8 mouse cellular contexts compared by ENCODE assay signal in the genomic region with DNA sequence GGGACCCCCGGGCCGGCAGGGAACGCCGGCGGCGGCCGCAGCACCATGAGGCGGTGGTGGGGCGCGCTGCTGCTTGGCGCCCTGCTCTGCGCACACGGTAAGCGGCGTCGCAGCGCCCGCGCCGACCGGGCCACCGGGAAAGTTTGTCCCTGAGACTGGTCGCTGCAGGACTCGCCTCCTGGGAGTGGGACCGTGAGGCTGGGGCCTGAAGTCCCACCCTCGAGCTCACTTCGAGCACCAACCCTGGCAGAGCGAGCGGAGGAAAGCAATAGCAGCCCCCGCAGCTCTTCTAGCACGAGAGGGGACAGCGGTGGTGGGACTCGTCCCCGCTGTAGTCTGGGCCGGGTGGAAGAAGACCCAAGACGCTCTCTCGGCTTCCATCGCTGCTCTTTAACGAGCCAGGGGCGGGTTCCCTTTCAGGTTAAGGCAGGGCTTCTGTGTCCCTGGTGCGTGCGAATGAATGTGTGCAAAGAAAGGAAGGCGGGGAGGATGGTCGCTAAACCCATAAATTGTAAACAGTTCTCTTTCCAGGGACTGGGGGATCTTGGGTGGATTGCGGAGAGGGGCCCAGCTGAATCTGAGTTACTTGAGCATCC. TPM values are rescaled to one million over a fixed set of nuclear protein-coding genes. Genes with fewer than 3 reads are reported as not detected.
DNase-seq lines count a peak whose midpoint lies in the region; ATAC-seq lines count a peak whose summit lies in the region.

No protein-coding gene starts in this region.

- H3K4me3 ChIP-seq in liver, embryonic 12.5 days: peak overlapping the region; percentile 64
- peak overlapping the region; percentile 58 for H3K4me3 ChIP-seq in neural tube, embryonic 15.5 days (replicated peaks)

- intact Hi-C loops in heart, postnatal 36 days (cut with DNase I): no loop called here

- H3K4me1 ChIP-seq in liver, embryonic 12.5 days: peaks cover 50% of the 10 kb centered on the region
- H3K4me1 ChIP-seq in neural tube, embryonic 15.5 days: peaks cover 36% of the 10 kb centered on the region

- peak; percentile 69 for DNase-seq in adrenal gland, adult 2 months
- DNase-seq in adrenal gland, postnatal 4 days (ENCODE audit: low spot score in 2 of 2): no peak
- peak; percentile 38 for DNase-seq in thymus, postnatal 4 days
- DNase-seq in thymus, postnatal 14 days: no peak
- peak; percentile 22 to 42 for DNase-seq in heart, postnatal 36 days
- DNase-seq in left cerebral cortex, adult 8-10 months (ENCODE audit: low spot score in 2 of 2): no peak

- peak overlapping the region; percentile 68 for H3K27ac ChIP-seq in liver, embryonic 12.5 days
- peak overlapping the region; percentile 78 for H3K27ac ChIP-seq in neural tube, embryonic 15.5 days (replicated peaks)

- H3K9me3 ChIP-seq in liver, embryonic 12.5 days (replicated peaks): 0 out of 2 replicates have a peak, but pooled peaks cover 5% of the 10 kb centered on the region
- H3K9me3 ChIP-seq in neural tube, embryonic 15.5 days (replicated peaks): no peaks in the 10 kb centered on the region

- H3K4me2 ChIP-seq in liver, embryonic 12.5 days: peak overlapping the region; percentile 89
- H3K4me2 ChIP-seq in neural tube, embryonic 15.5 days: peak overlapping the region; percentile 95

- ATAC-seq in liver, embryonic 12.5 days: peak; percentile 25
- peak; percentile 13 for ATAC-seq in neural tube, embryonic 15.5 days (ENCODE audit: low FRiP score)

- H3K36me3 ChIP-seq in liver, embryonic 12.5 days: no peaks in the 10 kb centered on the region
- no peaks in the 10 kb centered on the region for H3K36me3 ChIP-seq in neural tube, embryonic 15.5 days

- H3K9ac ChIP-seq in liver, embryonic 12.5 days: peak overlapping the region; percentile 65
- peak overlapping the region; percentile 62 for H3K9ac ChIP-seq in neural tube, embryonic 15.5 days (replicated peaks)

- under 1% methylated on average over 45 of the region's 45 CpGs for WGBS in liver, embryonic 12.5 days (ENCODE audit: insufficient replicate concordance)
- WGBS in neural tube, embryonic 15.5 days: under 1% methylated on average over 45 of the region's 45 CpGs

- peaks cover 77% of the 10 kb centered on the region for H3K27me3 ChIP-seq in liver, embryonic 12.5 days (replicated peaks)
- 0 out of 2 replicates have a peak, but pooled peaks cover 5% of the 10 kb centered on the region for H3K27me3 ChIP-seq in neural tube, embryonic 15.5 days (replicated peaks)

RNA-seq across cellular contexts. Expression of gene Lrp4, which starts 0.4 kb away (rescaled TPM):
- 1 to 10 TPM; 3.5 to 6.5 TPM for total RNA-seq in adrenal gland, adult 2 months (2021)
- polyA plus RNA-seq in adrenal gland, adult 2 months (2012; rRNA removed): 2.0 and 2.4 TPM in 2 replicates
- total RNA-seq in adrenal gland, postnatal 4 days (2021): 10 to 100 TPM; 10.9 to 14.2 TPM
- total RNA-seq in heart, postnatal 36 days (2021): 10 to 100 TPM; 10.6 to 11.5 TPM
- 1.0 and 1.2 TPM in 2 replicates for polyA plus RNA-seq in liver, embryonic 12.5 days (2016; fragmentation: Nextera tagmentation; extraction: Ambion mirVana)
- 6.8 and 7.3 TPM in 2 replicates for polyA plus RNA-seq in neural tube, embryonic 15.5 days (2015; fragmentation: Nextera tagmentation; extraction: Ambion mirVana)
- 10 to 100 TPM; 25.2 to 34.7 (median 28.3) TPM for total RNA-seq in left cerebral cortex, adult 8-10 months (2022)

RNA-seq across cellular contexts. Expression of gene 1110051M20Rik, which starts 13.2 kb away (rescaled TPM):
- 10 to 100 TPM; 14.7 to 19.2 TPM for total RNA-seq in adrenal gland, adult 2 months (2021)
- polyA plus RNA-seq in adrenal gland, adult 2 months (2012; rRNA removed): 14.9 and 16.0 TPM in 2 replicates
- 10 to 100 TPM; 24.7 to 30.2 TPM for total RNA-seq in adrenal gland, postnatal 4 days (2021)
- total RNA-seq in heart, postnatal 36 days (2021): 10 to 100 TPM in 1 of 2 experiments, 1 to 10 TPM in 1; 9.4 to 12.1 TPM
- polyA plus RNA-seq in liver, embryonic 12.5 days (2016; fragmentation: Nextera tagmentation; extraction: Ambion mirVana): 9.1 and 10.4 TPM in 2 replicates
- polyA plus RNA-seq in neural tube, embryonic 15.5 days (2015; fragmentation: Nextera tagmentation; extraction: Ambion mirVana): 133 and 141 TPM in 2 replicates
- total RNA-seq in left cerebral cortex, adult 8-10 months (2022): 100 to 1,000 TPM in 3 of 4 experiments, 10 to 100 TPM in 1; 99.4 to 118 (median 105) TPM

Comparison
In these comparisons a context has a peak if more than half of its experiments do, and no peak if none do; other contexts are left out.
1. DNase-seq: peak in adrenal gland, adult 2 months (single experiment), thymus, postnatal 4 days (single experiment) and heart, postnatal 36 days (2 of 2); none in adrenal gland, postnatal 4 days (0 of 2), thymus, postnatal 14 days (single experiment) and left cerebral cortex, adult 8-10 months (0 of 2).